Mouse (Mus musculus) granulocyte monocyte progenitor cell, adult 5-6 weeks (primary cell): ENCODE results near the gene 1600002K03Rik. TPM values are rescaled to one million over a fixed set of nuclear protein-coding genes. Genes with fewer than 3 reads are reported as not detected.
"Not testable (repeated sequence)": the region's sequence is repeated elsewhere in the genome, so short reads cannot be mapped to it uniquely, and the experiment has no call there.

Experiments
- ATAC-seq: replicated peaks from 2 replicates; pipeline ENCODE4 v1.8.0; 2016; ENCODE audit warnings: mild to moderate bottlenecking, moderate TSS enrichment, inconsistent platforms; ENCODE audit not compliant: poor library complexity, severe bottlenecking
- total RNA-seq, 2 experiments: library from RNA; stranded (forward) in 1 of 2; stranded (reverse) in 1 of 2; fragments of 200-712, 200-1000 nt in 1 of 2; fragments of >200 nt in 1 of 2; fragmentation: Nextera tagmentation in 1 of 2; gene quantifications; 2 replicates each; pipeline ENCODE4 v1.2.3; 2014 to 2017

1600002K03Rik gene
- total RNA-seq, 2 experiments from 2014 or later = 11.2 to 43.4 TPM

- no peak for ATAC-seq
Measured at GRCm38 (mm10) chr10:80164161-80164997, 8.4 kb upstream of the 1600002K03Rik start.

- ATAC-seq = peak; percentile 51
Measured at GRCm38 (mm10) chr10:80164998-80165344, 7.8 kb upstream of the 1600002K03Rik start.

- no peak for ATAC-seq
Measured at GRCm38 (mm10) chr10:80165392-80166128, 7.2 kb upstream of the 1600002K03Rik start, which contains the start of gene Cirbp. Cirbp (plus strand) TSS chr10:80165985.

GRCm38 (mm10) chr10:80166136-80166535 is 6.6 kb upstream of the 1600002K03Rik start:
- ATAC-seq = not testable (repeated sequence)

- peak; percentile 70 for ATAC-seq
Measured at GRCm38 (mm10) chr10:80167460-80168037, 5.2 kb upstream of the 1600002K03Rik start.

- peak; percentile 19 for ATAC-seq
Measured at GRCm38 (mm10) chr10:80168038-80168661, 4.6 kb upstream of the 1600002K03Rik start.

- no peak for ATAC-seq
Measured at GRCm38 (mm10) chr10:80169070-80169469, 3.7 kb upstream of the 1600002K03Rik start.

GRCm38 (mm10) chr10:80169651-80170050 is 3.1 kb upstream of the 1600002K03Rik start:
- ATAC-seq = no peak

- ATAC-seq = no peak
Measured at GRCm38 (mm10) chr10:80170052-80170451, 2.7 kb upstream of the 1600002K03Rik start.

GRCm38 (mm10) chr10:80170601-80171021 is 2.1 kb upstream of the 1600002K03Rik start:
- ATAC-seq = no peak

- ATAC-seq = no peak
Measured at GRCm38 (mm10) chr10:80171252-80171651, 1.5 kb upstream of the 1600002K03Rik start.

GRCm38 (mm10) chr10:80171760-80172526 is 801 bp upstream of the 1600002K03Rik start:
- no peak for ATAC-seq

GRCm38 (mm10) chr10:80173358-80173757 is 614 bp downstream of the 1600002K03Rik start:
- ATAC-seq = no peak

- no peak for ATAC-seq
Measured at GRCm38 (mm10) chr10:80173955-80174640, 1.4 kb downstream of the 1600002K03Rik start.

- peak; percentile 24 for ATAC-seq
Measured at GRCm38 (mm10) chr10:80174705-80175104, 2.0 kb downstream of the 1600002K03Rik start.

GRCm38 (mm10) chr10:80175536-80176269 is 3.0 kb downstream of the 1600002K03Rik start:
- ATAC-seq = 0 out of 2 replicates have a peak, but pooled peaks have one; percentile 10

- no peak for ATAC-seq
Measured at GRCm38 (mm10) chr10:80176270-80176834, 3.6 kb downstream of the 1600002K03Rik start.
